Mouse (Mus musculus): ENCODE measurements around the gene Cbl.

DNA sequence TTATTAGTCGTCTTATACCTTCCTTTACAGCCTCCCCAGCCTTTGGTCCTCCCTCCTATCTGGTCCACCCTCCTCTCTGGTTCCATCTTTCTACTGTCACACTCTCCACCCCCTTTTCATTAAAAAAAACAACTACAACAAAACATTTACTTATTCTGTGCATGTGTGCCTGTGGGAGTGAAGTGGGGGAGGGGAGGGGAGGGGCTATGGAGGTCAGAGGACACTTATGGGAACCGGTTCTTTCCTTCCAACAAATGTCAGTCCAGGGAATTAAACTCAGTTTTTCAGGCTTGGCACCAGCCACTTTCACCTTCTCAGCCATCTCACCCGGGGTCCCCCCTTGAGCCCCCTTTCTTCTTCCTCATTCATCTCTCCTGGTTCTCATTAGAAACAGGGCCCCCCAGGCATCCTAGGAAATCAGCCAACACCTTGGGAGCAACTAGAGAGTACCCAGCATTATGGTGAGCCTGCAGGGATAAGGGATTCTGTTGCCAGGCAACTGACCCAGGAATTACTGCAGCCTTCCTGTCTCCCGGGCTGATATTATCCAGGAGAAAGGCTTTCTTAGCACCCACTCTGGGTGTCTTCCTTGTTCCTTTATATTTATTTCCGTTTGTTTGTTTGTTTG lies 20.8 kb upstream of the Cbl start:
- TF ChIP-seq CTCF (IDR thresholded peaks at IDR 0.05; ENCODE audit: extremely low read depth, insufficient read depth, low read length): no peak
- no peak for TF ChIP-seq POLR2A (IDR thresholded peaks at IDR 0.05; ENCODE audit: extremely low read depth, insufficient read depth, low read length)

Data from cortical plate, adult 2 months (tissue).